In the genomic region with DNA sequence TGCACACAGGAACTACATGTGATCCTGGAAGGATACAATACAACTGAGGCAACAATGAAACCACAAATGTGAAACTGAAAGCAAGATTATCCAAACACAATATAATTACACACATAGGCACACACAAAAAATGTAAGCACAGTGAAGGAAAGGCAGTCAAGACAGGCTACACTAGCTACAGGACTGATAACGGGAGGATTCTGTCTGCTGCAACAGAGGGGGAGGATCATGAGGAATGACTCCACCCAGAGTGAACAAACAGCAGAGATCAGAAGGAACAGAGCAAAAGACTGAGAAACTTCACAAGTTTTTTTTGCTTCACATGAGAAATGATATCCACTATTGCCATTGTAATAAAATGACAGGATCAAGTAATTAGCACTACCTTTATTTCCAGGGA, we compare ENCODE assay signal across 23 mouse cellular contexts. TPM values are rescaled to one million over a fixed set of nuclear protein-coding genes. Genes with fewer than 3 reads are reported as not detected.
"Had no signal": no experiment of that assay in that cellular context is flagged by ENCODE, and none has a peak within 500 bp of the region (broad histone marks: within the 10 kb centered on the region; RNA-seq: fewer than 3 reads in every experiment).

No protein-coding gene starts in this region.

- H3K27ac ChIP-seq: liver, embryonic 15.5 days; midbrain, embryonic 10.5 days; midbrain, embryonic 12.5 days; neural tube, embryonic 13.5 days; neural tube, embryonic 15.5 days had no signal

- H3K9ac ChIP-seq: liver, embryonic 15.5 days; lung, embryonic 14.5 days; midbrain, embryonic 12.5 days; neural tube, embryonic 13.5 days; neural tube, embryonic 15.5 days had no signal

- H3K27me3 ChIP-seq: liver, embryonic 15.5 days; midbrain, embryonic 12.5 days; neural tube, embryonic 13.5 days; neural tube, embryonic 15.5 days had no signal

- ATAC-seq: midbrain, embryonic 16.5 days had no signal

- H3K9me3 ChIP-seq: liver, embryonic 15.5 days; midbrain, embryonic 10.5 days; midbrain, embryonic 12.5 days; neural tube, embryonic 13.5 days; neural tube, embryonic 15.5 days had no signal

- H3K4me2 ChIP-seq: liver, embryonic 15.5 days; lung, embryonic 14.5 days; midbrain, embryonic 12.5 days; neural tube, embryonic 13.5 days; neural tube, embryonic 15.5 days had no signal

- H3K4me1 ChIP-seq: midbrain, embryonic 10.5 days; midbrain, embryonic 12.5 days; neural tube, embryonic 13.5 days; neural tube, embryonic 15.5 days had no signal

- H3K36me3 ChIP-seq: neural tube, embryonic 15.5 days had no signal

- DNase-seq: lung, adult 18-20 months; lung, embryonic 14.5 days; lung, postnatal 10 days; lung, postnatal 4 days; midbrain, embryonic 14.5 days; retina, postnatal 1 day; right cerebral cortex, adult 18-20 months; right cerebral cortex, postnatal 25 days; right cerebral cortex, postnatal 4 days; spleen, adult 18-20 months; thymus, adult 18-20 months; thymus, postnatal 14 days; thymus, postnatal 36 days had no signal

- H3K4me3 ChIP-seq: liver, embryonic 15.5 days; midbrain, embryonic 10.5 days; midbrain, embryonic 12.5 days; myocyte; neural tube, embryonic 13.5 days; neural tube, embryonic 15.5 days had no signal

RNA-seq across cellular contexts. Expression of gene Lctl, which starts 39.7 kb away (rescaled TPM):
- polyA plus RNA-seq: liver, embryonic 15.5 days; lung, embryonic 16.5 days; midbrain, embryonic 10.5 days; midbrain, embryonic 12.5 days; midbrain, embryonic 14.5 days; midbrain, embryonic 16.5 days; neural tube, embryonic 11.5 days; neural tube, embryonic 13.5 days; neural tube, embryonic 15.5 days; stomach, embryonic 14.5 days had no signal
